Comparison of ENCODE assay signal across 7 mouse cellular contexts in genomic region chr13:9276856-9277620, GRCm38 (mm10). TPM values are rescaled to one million over a fixed set of nuclear protein-coding genes. Genes with fewer than 3 reads are reported as not detected.
DNase-seq lines count a peak whose midpoint lies in the region; ATAC-seq lines count a peak whose summit lies in the region.

No protein-coding gene starts in this region.

- no peaks in the 10 kb centered on the region for H3K9me3 ChIP-seq in hindbrain, embryonic 12.5 days (replicated peaks)

- H3K36me3 ChIP-seq in hindbrain, embryonic 12.5 days, result no peaks in the 10 kb centered on the region

- under 1% methylated on average over 66 of the region's 75 CpGs for WGBS in hindbrain, embryonic 12.5 days

- H3K27me3 ChIP-seq in hindbrain, embryonic 12.5 days, result no peaks in the 10 kb centered on the region; the same call in 1 of the 2 replicates

- DNase-seq in R1 (ENCODE audit: low read depth, low spot score), result peak; percentile 58
- peak; percentile 67 for DNase-seq in cerebellum, adult 11-12 months
- DNase-seq in left cerebral cortex, postnatal 10 days (ENCODE audit: extremely low spot score in 1 of 2, low spot score in 2 of 2), result peak; percentile 23 to 74
- peak; percentile 6 for DNase-seq in skeletal muscle tissue, adult 2 months (ENCODE audit: low read depth, low spot score)

- intact Hi-C loops in left cerebral cortex, postnatal 10 days (cut with DNase I), result loop anchor here (5.0 to 10.0 kb wide), 2 partner anchors 190 to 278 kb away; no protein-coding TSS in a partner anchor

- peak overlapping the region; percentile 99 for H3K27ac ChIP-seq in hindbrain, embryonic 12.5 days

- ATAC-seq in frontal cortex, adult (ENCODE audit: low TSS enrichment), result peak; percentile 48
- ATAC-seq in hindbrain, embryonic 12.5 days (ENCODE audit: low FRiP score), result peak; percentile 83
- ATAC-seq in megakaryocyte progenitor cell, adult 5-6 weeks (replicated peaks; ENCODE audit: poor library complexity), result peak; percentile 22

- H3K9ac ChIP-seq in hindbrain, embryonic 12.5 days, result peak overlapping the region; percentile 94

- H3K4me3 ChIP-seq in hindbrain, embryonic 12.5 days, result peak overlapping the region; percentile 94

- peak overlapping the region; percentile 57 for H3K4me2 ChIP-seq in hindbrain, embryonic 12.5 days (replicated peaks)

- peaks cover 22% of the 10 kb centered on the region for H3K4me1 ChIP-seq in hindbrain, embryonic 12.5 days

RNA-seq across cellular contexts. Expression of gene Dip2c, which starts 0.7 kb away (rescaled TPM):
- polyA plus RNA-seq in hindbrain, embryonic 12.5 days (2016; fragmentation: Nextera tagmentation; extraction: Ambion mirVana), result 12.7 and 13.2 TPM in 2 replicates
- total RNA-seq in left cerebral cortex, postnatal 10 days (2021), result 10 to 100 TPM; 73.8 to 76.1 TPM
- 1.6 and 1.7 TPM in 2 replicates for total RNA-seq in megakaryocyte progenitor cell, adult 5-6 weeks (2015)
- 1.8 and 2.1 TPM in 2 replicates for total RNA-seq in megakaryocyte progenitor cell, adult 5-6 weeks (2017)

Comparison
In these comparisons a context has a peak if more than half of its experiments do, and no peak if none do; other contexts are left out.
1. Peak in every context shown above with its lines: DNase-seq, ATAC-seq, H3K4me3 ChIP-seq and H3K27ac ChIP-seq.
2. DNase-seq: peak in every context shown above with its lines; median percentile 67 in cerebellum, adult 11-12 months; 58 in R1; 48 in left cerebral cortex, postnatal 10 days; 6 in skeletal muscle tissue, adult 2 months.
3. ATAC-seq: peak in every context shown above with its lines; median percentile 83 in hindbrain, embryonic 12.5 days; 48 in frontal cortex, adult; 22 in megakaryocyte progenitor cell, adult 5-6 weeks.
4. RNA of gene Dip2c, which starts 0.7 kb away (total RNA-seq): 73.8 to 76.1 TPM in left cerebral cortex, postnatal 10 days; 1.6 to 2.1 TPM in megakaryocyte progenitor cell, adult 5-6 weeks; every median in the first group is over 10 times any median in the second.